Mouse (Mus musculus): Measurements from ENCODE around the gene Nup35. TPM values are rescaled to one million over a fixed set of nuclear protein-coding genes. Genes with fewer than 3 reads are reported as not detected.
A peak's percentile ranks its signal among the peaks of the same experiment; 100 is the strongest.

Gene Nup35
- polyA plus RNA-seq (2015; fragmentation: Nextera tagmentation; extraction: Ambion mirVana), result 22.6 and 24.1 TPM in 2 replicates

DNA sequence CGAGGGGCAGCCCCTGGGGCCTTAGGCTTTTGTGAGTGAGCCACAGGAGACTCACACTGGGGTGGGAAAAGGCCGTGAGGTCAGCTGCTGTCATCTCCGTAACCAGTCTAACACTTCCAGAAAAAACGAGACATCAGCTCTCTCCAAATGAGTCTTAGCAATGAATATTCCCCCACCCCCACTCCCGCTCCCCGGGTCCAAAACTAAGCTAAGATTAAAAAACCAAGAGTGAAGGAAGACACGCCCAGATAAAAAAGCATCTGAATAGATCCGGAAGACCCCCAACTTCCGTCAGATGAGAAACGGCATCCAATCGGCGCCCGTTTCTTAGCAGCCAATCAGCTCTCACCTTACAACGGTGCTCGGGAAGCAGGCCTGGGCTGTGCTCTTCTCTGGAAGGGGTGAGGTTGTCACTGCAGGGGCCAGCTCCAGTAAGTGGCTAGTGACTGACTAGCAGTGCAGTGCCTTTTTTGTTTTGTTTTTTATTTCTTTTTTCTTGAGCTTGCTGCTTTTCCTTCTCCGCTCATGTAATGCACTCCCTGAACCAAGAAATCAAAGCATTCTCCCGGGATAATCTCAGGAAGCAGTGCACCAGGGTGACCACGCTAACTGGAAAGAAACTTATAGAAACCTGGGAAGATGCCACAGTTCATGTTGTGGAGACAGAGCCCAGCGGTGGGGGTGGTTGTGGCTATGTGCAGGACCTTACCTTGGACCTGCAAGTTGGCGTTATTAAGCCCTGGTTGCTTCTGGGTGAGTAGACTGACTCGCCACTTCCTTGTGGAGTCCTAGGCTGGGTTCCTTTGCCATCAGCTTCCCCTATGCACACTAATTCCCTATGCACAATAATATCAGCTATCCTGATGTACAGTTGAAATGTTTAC is at the start of gene Nup35, which contains the start of gene Dusp19:
Gene Nup35, plus strand, starts transcription at position 383 of the 884 bp plus-strand sequence.
Gene Dusp19, plus strand, starts transcription at position 192 of the 884 bp plus-strand sequence.
- H3K27ac ChIP-seq (ENCODE audit: low read length), result peak within 1 kb of the TSS; percentile 68
- H3K4me2 ChIP-seq (ENCODE audit: low read depth, low read length), result peak within 1 kb of the TSS; percentile 73
- no peaks in the 10 kb centered on the region for H3K27me3 ChIP-seq (ENCODE audit: control insufficient read depth, insufficient read depth, low read length)
- H3K36me3 ChIP-seq (ENCODE audit: control insufficient read depth, insufficient read depth), result no peaks in the 10 kb centered on the region
- peak within 1 kb of the TSS; percentile 71 for H3K4me3 ChIP-seq (ENCODE audit: low read length)
- WGBS, result under 1% methylated on average over 21 of the region's 21 CpGs
- no peaks in the 10 kb centered on the region for H3K9me3 ChIP-seq (replicated peaks; ENCODE audit: control insufficient read depth, low read length)
- peak; percentile 100 for ATAC-seq (replicated peaks; ENCODE audit: extremely low read depth, insufficient read depth, low FRiP score)
- H3K4me1 ChIP-seq (ENCODE audit: control insufficient read depth, insufficient read depth, low read length), result peaks cover 10% of the 10 kb centered on the region
- H3K9ac ChIP-seq (ENCODE audit: low read length), result peak within 1 kb of the TSS; percentile 81

DNA sequence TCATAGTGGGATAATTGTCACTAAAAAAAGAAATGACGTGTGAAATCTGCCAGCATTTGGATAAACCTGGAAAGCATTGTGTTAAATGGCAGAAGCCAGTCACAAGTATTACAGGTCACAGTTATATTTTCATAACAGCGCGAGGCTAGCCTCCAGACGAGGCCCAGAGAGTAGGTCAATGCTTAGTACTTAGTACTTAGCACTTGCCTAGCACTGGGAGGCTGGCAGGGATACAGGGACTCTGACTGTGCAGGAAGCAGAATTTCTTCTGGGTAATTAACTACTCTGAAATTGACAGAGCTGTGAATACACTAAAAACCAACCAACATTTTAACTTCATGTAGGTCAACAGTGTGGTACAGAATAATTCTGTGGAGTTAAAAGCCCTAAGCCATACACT is 49.6 kb upstream of the Nup35 start:
- no peak overlapping the region for H3K4me3 ChIP-seq (ENCODE audit: low read length)
- H3K27ac ChIP-seq (ENCODE audit: low read length), result no peak overlapping the region
- peaks cover 8% of the 10 kb centered on the region for H3K4me1 ChIP-seq (ENCODE audit: control insufficient read depth, insufficient read depth, low read length)
- no peak overlapping the region for H3K4me2 ChIP-seq (ENCODE audit: low read depth, low read length)
- H3K9ac ChIP-seq (ENCODE audit: low read length), result no peak overlapping the region
- 78% methylated on average over 4 of the region's 4 CpGs for WGBS
- no peaks in the 10 kb centered on the region for H3K36me3 ChIP-seq (ENCODE audit: control insufficient read depth, insufficient read depth)
- no peaks in the 10 kb centered on the region for H3K27me3 ChIP-seq (ENCODE audit: control insufficient read depth, insufficient read depth, low read length)
- no peak for ATAC-seq (replicated peaks; ENCODE audit: extremely low read depth, insufficient read depth, low FRiP score)
- no peaks in the 10 kb centered on the region for H3K9me3 ChIP-seq (replicated peaks; ENCODE audit: control insufficient read depth, low read length)

- no peak overlapping the region for H3K4me2 ChIP-seq (ENCODE audit: low read depth, low read length)
- no peaks in the 10 kb centered on the region for H3K27me3 ChIP-seq (ENCODE audit: control insufficient read depth, insufficient read depth, low read length)
- H3K4me3 ChIP-seq (ENCODE audit: low read length), result no peak overlapping the region
- no peaks in the 10 kb centered on the region for H3K36me3 ChIP-seq (ENCODE audit: control insufficient read depth, insufficient read depth)
- 63% methylated on average over 4 of the region's 4 CpGs for WGBS
- ATAC-seq (replicated peaks; ENCODE audit: extremely low read depth, insufficient read depth, low FRiP score), result no peak
- peaks cover 2% of the 10 kb centered on the region; the same call in 1 of the 2 replicates for H3K4me1 ChIP-seq (ENCODE audit: control insufficient read depth, insufficient read depth, low read length)
- H3K9ac ChIP-seq (ENCODE audit: low read length), result no peak overlapping the region
- no peak overlapping the region for H3K27ac ChIP-seq (ENCODE audit: low read length)
- no peaks in the 10 kb centered on the region for H3K9me3 ChIP-seq (replicated peaks; ENCODE audit: control insufficient read depth, low read length)
Measured at GRCm38 (mm10) chr2:80570656-80571055, 46.4 kb upstream of the Nup35 start.

- H3K9me3 ChIP-seq (replicated peaks; ENCODE audit: control insufficient read depth, low read length), result no peaks in the 10 kb centered on the region
- ATAC-seq (replicated peaks; ENCODE audit: extremely low read depth, insufficient read depth, low FRiP score), result no peak
- H3K27ac ChIP-seq (ENCODE audit: low read length), result no peak overlapping the region
- H3K27me3 ChIP-seq (ENCODE audit: control insufficient read depth, insufficient read depth, low read length), result no peaks in the 10 kb centered on the region
- no peaks in the 10 kb centered on the region for H3K36me3 ChIP-seq (ENCODE audit: control insufficient read depth, insufficient read depth)
- 92% methylated on average over 1 of the region's 1 CpGs for WGBS
- no peak overlapping the region for H3K9ac ChIP-seq (ENCODE audit: low read length)
- no peak overlapping the region for H3K4me2 ChIP-seq (ENCODE audit: low read depth, low read length)
- H3K4me3 ChIP-seq (ENCODE audit: low read length), result no peak overlapping the region
- H3K4me1 ChIP-seq (ENCODE audit: control insufficient read depth, insufficient read depth, low read length), result peaks cover 16% of the 10 kb centered on the region
Measured at GRCm38 (mm10) chr2:80577286-80577685, 39.8 kb upstream of the Nup35 start.

- peak overlapping the region; percentile 43 for H3K4me3 ChIP-seq (ENCODE audit: low read length)
- no peaks in the 10 kb centered on the region for H3K27me3 ChIP-seq (ENCODE audit: control insufficient read depth, insufficient read depth, low read length)
- H3K4me1 ChIP-seq (ENCODE audit: control insufficient read depth, insufficient read depth, low read length), result peaks cover 16% of the 10 kb centered on the region
- peak overlapping the region; percentile 35; the same call in 1 of the 2 replicates for H3K27ac ChIP-seq (ENCODE audit: low read length)
- H3K36me3 ChIP-seq (ENCODE audit: control insufficient read depth, insufficient read depth), result no peaks in the 10 kb centered on the region
- H3K4me2 ChIP-seq (ENCODE audit: low read depth, low read length), result peak overlapping the region; percentile 69
- H3K9ac ChIP-seq (ENCODE audit: low read length), result peak overlapping the region; percentile 61
- no peak for ATAC-seq (replicated peaks; ENCODE audit: extremely low read depth, insufficient read depth, low FRiP score)
- 30% methylated on average over 6 of the region's 6 CpGs for WGBS
- no peaks in the 10 kb centered on the region for H3K9me3 ChIP-seq (replicated peaks; ENCODE audit: control insufficient read depth, low read length)
Measured at GRCm38 (mm10) chr2:80579253-80579891, 37.7 kb upstream of the Nup35 start.

GRCm38 (mm10) chr2:80580311-80580961 is 36.6 kb upstream of the Nup35 start:
- Histone ChIP-seq H3K27ac (ENCODE audit: low read length) (peak overlapping the region; percentile 98), H3K4me3 (ENCODE audit: low read length) (peak overlapping the region; percentile 94), H3K4me2 (ENCODE audit: low read depth, low read length) (peak overlapping the region; percentile 79), H3K36me3 (ENCODE audit: control insufficient read depth, insufficient read depth) (no peaks in the 10 kb centered on the region), H3K27me3 (ENCODE audit: control insufficient read depth, insufficient read depth, low read length) (no peaks in the 10 kb centered on the region), H3K4me1 (ENCODE audit: control insufficient read depth, insufficient read depth, low read length) (peaks cover 16% of the 10 kb centered on the region), H3K9ac (ENCODE audit: low read length) (peak overlapping the region; percentile 99), H3K9me3 (replicated peaks; ENCODE audit: control insufficient read depth, low read length) (no peaks in the 10 kb centered on the region)
- peak; percentile 56 for ATAC-seq (replicated peaks; ENCODE audit: extremely low read depth, insufficient read depth, low FRiP score)
- under 1% methylated on average over 63 of the region's 65 CpGs for WGBS

GRCm38 (mm10) chr2:80581043-80581711 is 35.9 kb upstream of the Nup35 start, which contains the start of gene Nckap1:
Gene Nckap1, minus strand, starts transcription at chr2:80581380.
- peak; percentile 92 for ATAC-seq (replicated peaks; ENCODE audit: extremely low read depth, insufficient read depth, low FRiP score)
- Histone ChIP-seq H3K4me3 (ENCODE audit: low read length) (peak within 1 kb of the TSS; percentile 94), H3K27me3 (ENCODE audit: control insufficient read depth, insufficient read depth, low read length) (no peaks in the 10 kb centered on the region), H3K9me3 (replicated peaks; ENCODE audit: control insufficient read depth, low read length) (no peaks in the 10 kb centered on the region), H3K36me3 (ENCODE audit: control insufficient read depth, insufficient read depth) (no peaks in the 10 kb centered on the region), H3K9ac (ENCODE audit: low read length) (peak within 1 kb of the TSS; percentile 99), H3K4me2 (ENCODE audit: low read depth, low read length) (peak within 1 kb of the TSS; percentile 79), H3K4me1 (ENCODE audit: control insufficient read depth, insufficient read depth, low read length) (peaks cover 16% of the 10 kb centered on the region), H3K27ac (ENCODE audit: low read length) (peak within 1 kb of the TSS; percentile 98)
- WGBS, result under 1% methylated on average over 66 of the region's 88 CpGs

DNA sequence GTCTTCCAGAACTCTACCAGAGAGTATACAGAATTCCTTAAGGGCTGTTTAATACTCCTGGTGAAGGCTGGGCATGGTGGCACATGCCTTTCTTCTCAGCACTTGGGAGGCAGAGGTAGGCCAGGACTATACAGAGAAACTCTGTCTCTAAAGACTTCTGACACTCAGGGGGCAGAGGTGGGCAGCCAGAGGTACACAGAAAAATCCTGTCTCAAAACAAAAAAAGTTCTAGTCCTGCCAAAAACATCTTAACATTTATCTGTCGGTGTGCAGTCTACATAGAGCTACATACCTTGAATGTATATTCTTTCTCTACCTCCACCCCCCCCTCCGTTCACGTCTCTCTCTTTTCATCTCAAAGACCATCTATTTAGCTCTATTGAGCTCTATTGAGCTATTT is 34.7 kb upstream of the Nup35 start:
- peaks cover 16% of the 10 kb centered on the region for H3K4me1 ChIP-seq (ENCODE audit: control insufficient read depth, insufficient read depth, low read length)
- no peak overlapping the region for H3K27ac ChIP-seq (ENCODE audit: low read length)
- no peak overlapping the region for H3K4me2 ChIP-seq (ENCODE audit: low read depth, low read length)
- no peak overlapping the region for H3K9ac ChIP-seq (ENCODE audit: low read length)
- no peaks in the 10 kb centered on the region for H3K36me3 ChIP-seq (ENCODE audit: control insufficient read depth, insufficient read depth)
- no peaks in the 10 kb centered on the region for H3K27me3 ChIP-seq (ENCODE audit: control insufficient read depth, insufficient read depth, low read length)
- ATAC-seq (replicated peaks; ENCODE audit: extremely low read depth, insufficient read depth, low FRiP score), result no peak
- WGBS, result 93% methylated on average over 3 of the region's 3 CpGs
- H3K9me3 ChIP-seq (replicated peaks; ENCODE audit: control insufficient read depth, low read length), result no peaks in the 10 kb centered on the region
- H3K4me3 ChIP-seq (ENCODE audit: low read length), result no peak overlapping the region

Data from heart, embryonic 16.5 days (tissue).